Mouse (Mus musculus) CH12.LX (cell line): ENCODE measurements around the gene Bdh2. TPM values are rescaled to one million over a fixed set of nuclear protein-coding genes. Genes with fewer than 3 reads are reported as not detected.

Source experiments
- DNase-seq: peaks from one replicate; pipeline ENCODE4 v3.0.0-alpha.2; 2013; ENCODE audit errors: extremely low read depth
- H3K27ac ChIP-seq: 2 replicates; pipeline ENCODE4 v1.5.1; 2012; ENCODE audit warnings: low read depth, mild to moderate bottlenecking, control low read depth, moderate library complexity; ENCODE audit not compliant: insufficient read depth
- H3K27me3 ChIP-seq: replicated peaks from 2 replicates; pipeline ENCODE3; 2012; ENCODE audit warnings: inconsistent platforms
- H3K36me3 ChIP-seq, 2 experiments: replicated peaks in 1 of 2; 2 replicates each; pipeline versions ENCODE3 to v1.6.1; 2012; ENCODE audit warnings: inconsistent platforms in 1 of 2, low read length in 1 of 2, mild to moderate bottlenecking in 1 of 2, mixed read lengths in 1 of 2, moderate library complexity in 1 of 2; ENCODE audit not compliant: control insufficient read depth in 1 of 2, insufficient read depth in 1 of 2
- H3K4me1 ChIP-seq, 2 experiments: 2 replicates each; pipeline ENCODE4 v1.6.1; 2012; ENCODE audit warnings: inconsistent platforms in 1 of 2, moderate library complexity in 1 of 2; ENCODE audit not compliant: insufficient read depth in 2 of 2, control insufficient read depth in 1 of 2
- H3K4me2 ChIP-seq: 2 replicates; pipeline ENCODE4 v1.6.1; 2012; ENCODE audit warnings: low read depth, mild to moderate bottlenecking, control low read depth; ENCODE audit not compliant: poor library complexity, insufficient read depth, severe bottlenecking
- H3K4me3 ChIP-seq, 3 experiments: fragments of 150-350 bp in 1 of 3; sonication (generic) in 1 of 3; replicated peaks in 1 of 3; 2 replicates each; pipeline versions ENCODE3 to v1.5.1; 2011 to 2012; ENCODE audit warnings: low read depth in 2 of 3, low read length in 2 of 3, mild to moderate bottlenecking in 2 of 3, moderate library complexity in 2 of 3, control low read depth in 1 of 3, improper control_type of control experiment in 1 of 3, inconsistent platforms in 1 of 3, mixed read lengths in 1 of 3; ENCODE audit not compliant: poor library complexity in 1 of 3
- H3K79me2 ChIP-seq: replicated peaks from 2 replicates; pipeline ENCODE4 v1.6.1; 2012; ENCODE audit warnings: mild to moderate bottlenecking, moderate library complexity; ENCODE audit not compliant: control insufficient read depth, poor library complexity, insufficient read depth, severe bottlenecking; ENCODE audit errors: extremely low read depth
- H3K9ac ChIP-seq: 2 replicates; pipeline ENCODE4 v1.6.1; 2012; ENCODE audit warnings: low read depth, mild to moderate bottlenecking, control low read depth, moderate library complexity; ENCODE audit not compliant: insufficient read depth
- H3K9me3 ChIP-seq: replicated peaks from 2 replicates; pipeline ENCODE3; 2012; ENCODE audit warnings: low read length, inconsistent platforms, mixed read lengths
- CHD1 ChIP-seq: IDR thresholded peaks from 2 replicates; pipeline ENCODE4 v1.6.1; 2012; ENCODE audit warnings: low read depth, low read length, improper control_type of control experiment, inconsistent platforms
- CTCF ChIP-seq, 2 experiments: IDR thresholded peaks in 1 of 2; conservative IDR thresholded peaks in 1 of 2; 2 replicates each; pipeline ENCODE4 v1.5.1; 2011 to 2012; ENCODE audit warnings: low read depth in 2 of 2, low read length in 2 of 2, improper control_type of control experiment in 1 of 2, inconsistent platforms in 1 of 2, mild to moderate bottlenecking in 1 of 2, moderate library complexity in 1 of 2
- HCFC1 ChIP-seq: IDR thresholded peaks from 2 replicates; pipeline ENCODE4 v1.6.1; 2012; ENCODE audit warnings: low read depth, mild to moderate bottlenecking, inconsistent platforms, low read length, improper control_type of control experiment
- IRF4 ChIP-seq: IDR thresholded peaks from 2 replicates; pipeline ENCODE4 v1.6.1; 2014; ENCODE audit warnings: low read depth, mild to moderate bottlenecking, inconsistent platforms, low read length, improper control_type of control experiment
- JUN ChIP-seq: IDR thresholded peaks from 2 replicates; pipeline ENCODE4 v1.6.1; 2011; ENCODE audit warnings: low read depth, mild to moderate bottlenecking, low read length, improper control_type of control experiment, moderate library complexity; ENCODE audit not compliant: insufficient read depth
- MAFK ChIP-seq: IDR thresholded peaks from 2 replicates; pipeline ENCODE4 v1.6.1; 2011; ENCODE audit warnings: low read length, improper control_type of control experiment; ENCODE audit not compliant: insufficient replicate concordance
- MAZ ChIP-seq: IDR thresholded peaks from 2 replicates; pipeline ENCODE4 v1.6.1; 2012; ENCODE audit warnings: low read depth, mild to moderate bottlenecking, inconsistent platforms, low read length, improper control_type of control experiment, moderate library complexity
- MEF2A ChIP-seq: IDR thresholded peaks from 2 replicates; pipeline ENCODE4 v1.6.1; 2014; ENCODE audit warnings: low read depth, mild to moderate bottlenecking, inconsistent platforms, low read length, improper control_type of control experiment, borderline replicate concordance
- MXI1 ChIP-seq: IDR thresholded peaks from 2 replicates; pipeline ENCODE4 v1.6.1; 2011; ENCODE audit warnings: mild to moderate bottlenecking, low read depth, low read length, improper control_type of control experiment
- NRF1 ChIP-seq: IDR thresholded peaks from 2 replicates; pipeline ENCODE4 v1.6.1; 2014; ENCODE audit warnings: low read depth, mild to moderate bottlenecking, inconsistent platforms, low read length, improper control_type of control experiment, moderate library complexity
- PAX5 ChIP-seq: IDR thresholded peaks from 2 replicates; pipeline ENCODE4 v1.6.1; 2012; ENCODE audit warnings: low read length, inconsistent platforms, mixed read lengths
- POLR2A ChIP-seq: IDR thresholded peaks from 2 replicates; pipeline ENCODE4 v1.6.1; 2011; ENCODE audit warnings: low read depth, mild to moderate bottlenecking, improper control_type of control experiment, low read length
- POLR2AphosphoS2 ChIP-seq: IDR thresholded peaks from 2 replicates; pipeline ENCODE4 v1.6.1; 2011; ENCODE audit warnings: low read depth, low read length, improper control_type of control experiment
- RAD21 ChIP-seq: IDR thresholded peaks from 2 replicates; pipeline ENCODE4 v1.6.1; 2011; ENCODE audit warnings: low read depth, mild to moderate bottlenecking, low read length, improper control_type of control experiment, moderate library complexity
- SMC3 ChIP-seq: IDR thresholded peaks from 2 replicates; pipeline ENCODE4 v1.6.1; 2011; ENCODE audit warnings: low read depth, low read length, improper control_type of control experiment
- TBP ChIP-seq: conservative IDR thresholded peaks from 2 replicates; pipeline ENCODE4 v1.6.1; 2011; ENCODE audit warnings: low read depth, low read length, improper control_type of control experiment
- TCF12 ChIP-seq: IDR thresholded peaks from 2 replicates; pipeline ENCODE4 v1.6.1; 2014; ENCODE audit warnings: low read depth, mild to moderate bottlenecking, inconsistent platforms, low read length, improper control_type of control experiment
- UBTF ChIP-seq: IDR thresholded peaks from 2 replicates; pipeline ENCODE4 v1.6.1; 2012; ENCODE audit warnings: low read depth, mild to moderate bottlenecking, inconsistent platforms, low read length, improper control_type of control experiment, moderate library complexity
- ZNF384 ChIP-seq: IDR thresholded peaks from 2 replicates; pipeline ENCODE4 v1.6.1; 2012; ENCODE audit warnings: low read depth, low read length, improper control_type of control experiment, inconsistent platforms
- dilution Hi-C: fragments of 300-500 bp; cut with MboI; formaldehyde crosslinking; loops from 2 replicates; pipeline ENCODE4 v1.14.3; 2020; ENCODE audit warnings: low sequenced_read_pairs; ENCODE audit not compliant: extremely low pct_unique_long_range_greater_than_20kb, extremely low pct_ligation_motif_present
- in situ Hi-C: fragments of 300-500 bp; cut with MboI; formaldehyde crosslinking; loops from 3 replicates; pipeline ENCODE4 v1.14.3; 2019; ENCODE audit warnings: low sequenced_read_pairs, low pct_ligation_motif_present, low pct_unique_long_range_greater_than_20kb, mixed read lengths
- polyA plus RNA-seq: library from polyadenylated mRNA; unstranded; fragments of >175 nt; gene quantifications from 2 replicates; pipeline ENCODE4 v1.2.1, GENCODE M21; 2012; ENCODE audit warnings: low read depth; ENCODE audit not compliant: insufficient read length
- total RNA-seq, 2 experiments: library from RNA; depleted of rRNA; stranded (reverse); fragments of 300-350 nt in 1 of 2; fragments of >200 nt in 1 of 2; gene quantifications; 2 replicates each; pipeline ENCODE4 v1.2.3; 2012 to 2014

Gene Bdh2
- total and polyA plus RNA-seq, 3 experiments = 1.2 to 2.3 (median 2.0) TPM

GRCm38 (mm10) chr3:135232462-135232861 lies 48.6 kb upstream of the Bdh2 start:
- dilution Hi-C loops (no loop called here), in situ Hi-C loops (no loop called here)
- Histone ChIP-seq H3K4me2 (no peak overlapping the region), H3K27ac (no peak overlapping the region)
- TF ChIP-seq CTCF (conservative IDR thresholded peaks at IDR 0.05 in 1 of 2, IDR thresholded peaks at IDR 0.05 in 1 of 2; ENCODE audit: low read depth in 2 of 2, low read length in 2 of 2) (no peak), HCFC1 (no peak), MAZ (no peak), MAFK (no peak)
- TF ChIP-seq, all 38 proteins: peak for 0
- Histone ChIP-seq H3K4me1 (no peaks in the 10 kb centered on the region), H3K27me3 (no peaks in the 10 kb centered on the region), H3K79me2 (no peaks in the 10 kb centered on the region), H3K9me3 (no peaks in the 10 kb centered on the region), H3K36me3 (peaks cover 60 to 85% of the 10 kb centered on the region in 2 experiments), H3K9ac (no peak overlapping the region), H3K4me3 (no peak overlapping the region)
- no peak for DNase-seq

GRCm38 (mm10) chr3:135245733-135246132 lies 35.3 kb upstream of the Bdh2 start:
- Histone ChIP-seq H3K9ac (no peak overlapping the region), H3K4me3 (no peak overlapping the region), H3K27me3 (no peaks in the 10 kb centered on the region), H3K27ac (peak overlapping the region; percentile 76; the same call in 1 of the 2 replicates), H3K4me2 (no peak overlapping the region), H3K36me3 (peaks cover 71 to 97% of the 10 kb centered on the region in 2 experiments), H3K79me2 (peaks cover 3% of the 10 kb centered on the region; the same call in 1 of the 2 replicates), H3K9me3 (no peaks in the 10 kb centered on the region)
- DNase-seq = peak; percentile 63
- dilution Hi-C loops = no loop called here
- TF ChIP-seq MXI1 (no peak), TBP (no peak), MAZ (0 out of 2 replicates have a peak, but pooled peaks have one; percentile 8), TCF12 (no peak), POLR2A (no peak), UBTF (no peak), PAX5 (no peak), CHD1 (no peak), CTCF (conservative IDR thresholded peaks at IDR 0.05 in 1 of 2, IDR thresholded peaks at IDR 0.05 in 1 of 2; ENCODE audit: low read depth in 2 of 2, low read length in 2 of 2) (peak; percentile 62 to 75), IRF4 (no peak), SMC3 (peak; percentile 27; the same call in 1 of the 2 replicates), RAD21 (peak; percentile 38), ZNF384 (no peak), POLR2AphosphoS2 (no peak), JUN (no peak), NRF1 (no peak), MEF2A (no peak)
- TF ChIP-seq, all 38 proteins: peak for 4
- H3K4me1 ChIP-seq = peaks cover 14 to 34% of the 10 kb centered on the region in 2 experiments; a peak in 3 of 4 replicates
- in situ Hi-C loops = no loop called here
